Mouse (Mus musculus): ENCODE measurements around the gene Rad54l. TPM values are rescaled to one million over a fixed set of nuclear protein-coding genes. Genes with fewer than 3 reads are reported as not detected.

Gene Rad54l
- polyA plus RNA-seq, 1 experiment from 2014 or later, result 5.2 TPM

DNA sequence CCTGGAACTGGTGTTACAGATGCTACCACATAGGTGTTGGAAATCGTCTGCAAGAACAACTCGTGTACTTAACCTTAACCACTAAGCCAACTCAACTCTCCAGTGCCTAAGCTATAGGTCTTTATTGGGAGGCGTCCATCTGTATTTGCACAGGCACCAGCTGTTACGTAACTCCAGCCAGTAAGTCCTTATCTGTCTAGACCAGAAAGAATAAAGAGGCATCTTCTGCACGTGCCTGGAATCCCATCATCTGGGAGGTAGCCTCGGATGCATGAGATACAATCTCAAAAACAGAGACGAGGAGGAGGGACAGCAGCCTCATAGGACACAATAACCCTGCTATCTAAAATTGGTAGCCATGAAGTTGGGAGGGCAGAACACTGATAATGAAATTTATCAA lies 22.5 kb downstream of the Rad54l start:
- no peak for ATAC-seq
- Histone ChIP-seq H3K9me3 (ENCODE audit: control insufficient read depth) (no peaks in the 10 kb centered on the region), H3K27ac (ENCODE audit: low read depth, low read length) (no peak overlapping the region), H3K4me1 (replicated peaks; ENCODE audit: control insufficient read depth, insufficient read depth, low read length) (no peaks in the 10 kb centered on the region), H3K36me3 (ENCODE audit: control insufficient read depth, insufficient read depth) (peaks cover 42% of the 10 kb centered on the region), H3K9ac (ENCODE audit: low read depth, low read length) (no peak overlapping the region), H3K4me3 (ENCODE audit: low read depth, low read length) (no peak overlapping the region), H3K27me3 (replicated peaks; ENCODE audit: control insufficient read depth, insufficient read depth, low read length) (no peaks in the 10 kb centered on the region), H3K4me2 (replicated peaks; ENCODE audit: low read depth) (no peak overlapping the region)
- no peak for TF ChIP-seq CTCF (IDR thresholded peaks at IDR 0.05; ENCODE audit: low read depth)
- WGBS, result 61% methylated on average over 7 of the region's 7 CpGs

DNA sequence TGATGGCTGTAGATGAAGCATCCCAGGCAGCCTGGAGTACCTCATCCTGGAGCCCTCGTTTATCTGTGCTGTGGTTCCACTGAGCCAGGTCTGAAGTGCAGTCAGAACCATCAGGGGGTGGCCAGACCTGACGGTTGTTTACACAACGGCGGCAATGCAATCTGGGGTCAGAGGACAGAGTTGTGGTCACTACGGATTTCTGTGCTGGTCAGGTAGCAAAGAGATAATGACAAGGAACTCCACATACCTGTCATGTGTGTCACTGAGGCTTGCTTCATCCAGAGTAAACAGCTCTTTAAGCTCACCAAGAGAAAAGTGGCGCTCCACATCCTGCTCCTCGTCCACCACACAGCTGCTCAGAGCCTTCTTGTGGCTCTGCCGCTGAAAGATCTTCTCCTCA lies 26.3 kb downstream of the Rad54l start:
- H3K9me3 ChIP-seq (ENCODE audit: control insufficient read depth), result no peaks in the 10 kb centered on the region
- no peaks in the 10 kb centered on the region for H3K4me1 ChIP-seq (replicated peaks; ENCODE audit: control insufficient read depth, insufficient read depth, low read length)
- H3K36me3 ChIP-seq (ENCODE audit: control insufficient read depth, insufficient read depth), result peaks cover 79% of the 10 kb centered on the region
- H3K27me3 ChIP-seq (replicated peaks; ENCODE audit: control insufficient read depth, insufficient read depth, low read length), result no peaks in the 10 kb centered on the region
- WGBS, result 54% methylated on average over 8 of the region's 8 CpGs
- no peak overlapping the region for H3K9ac ChIP-seq (ENCODE audit: low read depth, low read length)
- no peak overlapping the region for H3K4me3 ChIP-seq (ENCODE audit: low read depth, low read length)
- TF ChIP-seq CTCF (IDR thresholded peaks at IDR 0.05; ENCODE audit: low read depth), result no peak
- no peak overlapping the region for H3K4me2 ChIP-seq (replicated peaks; ENCODE audit: low read depth)
- ATAC-seq, result peak; percentile 45
- H3K27ac ChIP-seq (ENCODE audit: low read depth, low read length), result peak overlapping the region; percentile 21; the same call in 1 of the 2 replicates

DNA sequence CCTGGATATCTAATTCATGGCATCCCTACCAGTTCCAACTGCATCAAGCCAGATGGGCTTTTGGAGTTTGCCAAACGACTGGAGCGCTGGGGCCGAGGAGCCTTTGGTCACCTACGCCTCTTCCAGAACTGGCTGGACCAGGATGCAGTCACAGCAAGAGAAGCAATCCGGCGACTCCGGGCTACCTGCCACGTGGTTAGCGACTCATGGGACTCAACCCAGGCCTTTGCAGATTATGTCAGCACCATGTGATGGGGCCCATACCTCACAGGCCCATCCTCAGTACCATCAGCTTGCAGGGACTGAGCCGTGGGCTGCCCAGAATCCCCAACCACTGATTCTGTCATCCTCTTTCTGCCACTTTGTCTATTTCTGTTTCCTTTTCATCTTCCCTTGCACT lies 27.2 kb downstream of the Rad54l start:
- H3K4me2 ChIP-seq (replicated peaks; ENCODE audit: low read depth), result no peak overlapping the region
- H3K9ac ChIP-seq (ENCODE audit: low read depth, low read length), result no peak overlapping the region
- TF ChIP-seq CTCF (IDR thresholded peaks at IDR 0.05; ENCODE audit: low read depth), result no peak
- no peaks in the 10 kb centered on the region for H3K9me3 ChIP-seq (ENCODE audit: control insufficient read depth)
- 87% methylated on average over 10 of the region's 10 CpGs for WGBS
- no peak for ATAC-seq
- no peak overlapping the region for H3K4me3 ChIP-seq (ENCODE audit: low read depth, low read length)
- no peak overlapping the region for H3K27ac ChIP-seq (ENCODE audit: low read depth, low read length)
- peaks cover 79% of the 10 kb centered on the region for H3K36me3 ChIP-seq (ENCODE audit: control insufficient read depth, insufficient read depth)
- H3K4me1 ChIP-seq (replicated peaks; ENCODE audit: control insufficient read depth, insufficient read depth, low read length), result no peaks in the 10 kb centered on the region
- H3K27me3 ChIP-seq (replicated peaks; ENCODE audit: control insufficient read depth, insufficient read depth, low read length), result no peaks in the 10 kb centered on the region

DNA sequence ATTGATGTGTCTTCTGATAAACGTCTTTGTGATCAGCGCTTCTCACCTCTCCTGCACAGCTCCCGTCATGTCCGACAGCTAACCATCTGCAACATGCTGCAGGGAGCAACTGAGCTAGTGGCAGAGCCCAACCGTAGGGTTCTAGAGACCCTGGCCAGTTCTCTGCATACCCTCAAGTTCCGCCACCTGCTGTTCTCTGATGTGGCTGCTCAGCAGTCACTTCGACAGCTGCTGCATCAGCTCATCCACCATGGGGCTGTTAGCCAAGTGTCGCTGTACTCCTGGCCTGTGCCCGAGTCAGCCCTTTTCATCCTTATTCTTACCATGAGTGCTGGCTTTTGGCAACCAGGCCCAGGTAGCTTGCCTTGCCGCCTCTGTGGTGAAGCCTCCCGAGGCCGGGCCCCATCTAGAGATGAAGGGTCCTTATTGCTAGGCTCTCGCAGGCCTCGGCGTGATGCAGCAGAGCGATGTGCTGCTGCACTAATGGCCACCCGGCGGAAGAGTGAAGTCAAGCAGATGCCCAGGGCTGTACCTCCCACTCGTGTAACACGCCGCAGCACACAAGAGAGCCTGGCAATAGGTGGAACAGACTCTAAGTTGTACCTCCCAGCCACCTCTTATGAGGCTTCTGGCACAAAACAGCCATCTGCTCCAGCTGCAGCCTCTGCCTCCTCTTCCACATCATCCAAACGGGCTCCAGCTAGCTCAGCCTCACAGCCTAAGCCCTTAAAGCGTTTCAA lies 34.8 kb downstream of the Rad54l start:
- H3K9me3 ChIP-seq (ENCODE audit: control insufficient read depth), result no peaks in the 10 kb centered on the region
- no peak for TF ChIP-seq CTCF (IDR thresholded peaks at IDR 0.05; ENCODE audit: low read depth)

DNA sequence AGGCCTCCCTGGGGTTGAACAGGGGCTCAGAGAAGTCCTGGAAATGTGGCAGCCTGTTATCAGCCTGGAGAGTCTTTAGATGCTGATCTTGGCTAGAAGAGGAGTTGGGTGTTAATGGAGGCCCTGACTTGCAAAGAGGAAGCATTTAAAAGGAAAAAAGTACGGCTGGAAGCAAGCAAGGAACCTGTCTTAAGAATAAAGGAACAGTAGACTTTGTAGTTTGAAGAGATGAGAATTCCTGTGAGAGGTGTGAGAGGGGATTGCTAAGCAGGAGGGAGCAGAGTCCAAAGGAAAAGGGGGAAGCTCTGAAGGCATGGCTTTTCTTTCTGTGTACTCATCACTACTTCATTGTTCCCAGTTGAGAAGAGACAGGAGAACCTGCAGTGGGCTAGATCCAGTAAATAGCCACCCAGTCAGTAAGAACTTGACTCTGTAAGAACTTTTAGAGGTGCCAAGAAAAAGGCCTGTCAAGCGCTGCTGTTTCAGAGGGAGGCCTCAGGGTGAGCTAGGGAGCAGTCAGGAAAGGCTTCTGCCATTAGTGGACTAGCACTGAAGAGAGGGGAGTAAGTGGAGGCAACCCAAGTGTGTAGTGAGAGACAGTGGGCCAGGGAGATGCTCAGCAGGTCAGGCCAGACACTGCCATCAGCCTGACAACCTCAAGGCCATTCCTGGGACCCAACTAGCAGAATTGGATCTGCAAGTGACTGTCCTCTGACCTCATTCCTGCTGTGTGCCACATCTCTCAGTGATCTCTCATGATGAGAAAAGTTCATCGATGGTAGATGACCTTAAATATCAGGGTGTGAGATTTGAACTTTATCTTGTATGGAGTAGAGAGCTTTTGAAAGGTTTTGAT lies 46.0 kb downstream of the Rad54l start:
- WGBS, result 30% methylated on average over 3 of the region's 3 CpGs
- peak; percentile 14; the same call in 1 of the 2 replicates for ATAC-seq
- peaks cover 4% of the 10 kb centered on the region for H3K4me1 ChIP-seq (replicated peaks; ENCODE audit: control insufficient read depth, insufficient read depth, low read length)
- peak overlapping the region; percentile 82 for H3K4me2 ChIP-seq (replicated peaks; ENCODE audit: low read depth)
- H3K36me3 ChIP-seq (ENCODE audit: control insufficient read depth, insufficient read depth), result peaks cover 13% of the 10 kb centered on the region
- H3K27me3 ChIP-seq (replicated peaks; ENCODE audit: control insufficient read depth, insufficient read depth, low read length), result no peaks in the 10 kb centered on the region
- H3K9me3 ChIP-seq (ENCODE audit: control insufficient read depth), result no peaks in the 10 kb centered on the region
- H3K27ac ChIP-seq (ENCODE audit: low read depth, low read length), result peak overlapping the region; percentile 100
- H3K4me3 ChIP-seq (ENCODE audit: low read depth, low read length), result peak overlapping the region; percentile 87
- peak; percentile 16; the same call in 1 of the 2 replicates for TF ChIP-seq CTCF (IDR thresholded peaks at IDR 0.05; ENCODE audit: low read depth)
- H3K9ac ChIP-seq (ENCODE audit: low read depth, low read length), result peak overlapping the region; percentile 93

More for the DNA sequence above, 34.8 kb downstream of the Rad54l start:
- Histone ChIP-seq H3K27ac (ENCODE audit: low read depth, low read length) (no peak overlapping the region), H3K4me1 (replicated peaks; ENCODE audit: control insufficient read depth, insufficient read depth, low read length) (no peaks in the 10 kb centered on the region), H3K9ac (ENCODE audit: low read depth, low read length) (no peak overlapping the region), H3K4me2 (replicated peaks; ENCODE audit: low read depth) (no peak overlapping the region), H3K4me3 (ENCODE audit: low read depth, low read length) (no peak overlapping the region), H3K27me3 (replicated peaks; ENCODE audit: control insufficient read depth, insufficient read depth, low read length) (no peaks in the 10 kb centered on the region), H3K36me3 (ENCODE audit: control insufficient read depth, insufficient read depth) (peaks cover 77% of the 10 kb centered on the region)
- 87% methylated on average over 23 of the region's 23 CpGs for WGBS
- ATAC-seq, result no peak
